Mouse (Mus musculus) forebrain, embryonic 11.5 days (tissue): ENCODE measurements around the gene Tma7. TPM values are rescaled to one million over a fixed set of nuclear protein-coding genes. Genes with fewer than 3 reads are reported as not detected.
A peak's percentile ranks its signal among the peaks of the same experiment; 100 is the strongest.

Source experiments
- ATAC-seq: fragments of 200-750 bp; cut with Nextera tagmentation; replicated peaks from 2 replicates; pipeline ENCODE4 v1.8.0; 2017; ENCODE audit warnings: moderate TSS enrichment; ENCODE audit not compliant: low FRiP score
- DNase-seq: peaks from one replicate; pipeline ENCODE4 v3.0.0-alpha.2; 2017; ENCODE audit warnings: low spot score
- H3K27ac ChIP-seq: fragments of 300-500 bp; sonication (generic); 2 replicates; pipeline ENCODE4 v1.5.1; 2014; ENCODE audit warnings: low read depth, low read length
- H3K27me3 ChIP-seq: fragments of 300-500 bp; sonication (generic); 2 replicates; pipeline ENCODE4 v1.6.1; 2014; ENCODE audit warnings: mild to moderate bottlenecking, low read length, mixed read lengths; ENCODE audit not compliant: control insufficient read depth, insufficient read depth
- H3K36me3 ChIP-seq: fragments of 300-500 bp; sonication (generic); 2 replicates; pipeline ENCODE4 v1.6.1; 2014; ENCODE audit warnings: mild to moderate bottlenecking, low read length, moderate library complexity, mixed read lengths; ENCODE audit not compliant: control insufficient read depth, insufficient read depth
- H3K4me1 ChIP-seq: fragments of 300-500 bp; sonication (generic); replicated peaks from 2 replicates; pipeline ENCODE4 v1.6.1; 2014; ENCODE audit warnings: low read length, mixed read lengths; ENCODE audit not compliant: control insufficient read depth, insufficient read depth
- H3K4me2 ChIP-seq: fragments of 300-500 bp; sonication (generic); 2 replicates; pipeline ENCODE4 v1.6.1; 2014; ENCODE audit warnings: low read depth, mild to moderate bottlenecking, low read length, moderate library complexity, mixed read lengths; ENCODE audit not compliant: severe bottlenecking
- H3K4me3 ChIP-seq: fragments of 300-500 bp; sonication (generic); 2 replicates; pipeline ENCODE4 v1.5.1; 2014; ENCODE audit warnings: low read depth, low read length
- H3K9ac ChIP-seq: fragments of 300-500 bp; sonication (generic); 2 replicates; pipeline ENCODE4 v1.6.1; 2014; ENCODE audit warnings: low read length
- H3K9me3 ChIP-seq: fragments of 300-500 bp; sonication (generic); 2 replicates; pipeline ENCODE4 v1.6.1; 2016; ENCODE audit warnings: low read length, mixed read lengths; ENCODE audit not compliant: control insufficient read depth
- WGBS: fragments of 180-500 bp; shearing (Covaris S2); extraction: QIAGEN DNeasy Blood & Tissue Kit; methylation state at CpG from one replicate; pipeline ENCODE4 v1.1.7; 2014; 5-methylcytosine and 5-hydroxymethylcytosine counted together
- polyA plus RNA-seq: library from polyadenylated mRNA; unstranded; fragments of >200 nt; fragmentation: Nextera tagmentation; extraction: Ambion mirVana; gene quantifications from 2 replicates; pipeline ENCODE4 v1.2.1, GENCODE M21; 2014

Gene Tma7
- polyA plus RNA-seq: 671 and 746 TPM in 2 replicates

DNA sequence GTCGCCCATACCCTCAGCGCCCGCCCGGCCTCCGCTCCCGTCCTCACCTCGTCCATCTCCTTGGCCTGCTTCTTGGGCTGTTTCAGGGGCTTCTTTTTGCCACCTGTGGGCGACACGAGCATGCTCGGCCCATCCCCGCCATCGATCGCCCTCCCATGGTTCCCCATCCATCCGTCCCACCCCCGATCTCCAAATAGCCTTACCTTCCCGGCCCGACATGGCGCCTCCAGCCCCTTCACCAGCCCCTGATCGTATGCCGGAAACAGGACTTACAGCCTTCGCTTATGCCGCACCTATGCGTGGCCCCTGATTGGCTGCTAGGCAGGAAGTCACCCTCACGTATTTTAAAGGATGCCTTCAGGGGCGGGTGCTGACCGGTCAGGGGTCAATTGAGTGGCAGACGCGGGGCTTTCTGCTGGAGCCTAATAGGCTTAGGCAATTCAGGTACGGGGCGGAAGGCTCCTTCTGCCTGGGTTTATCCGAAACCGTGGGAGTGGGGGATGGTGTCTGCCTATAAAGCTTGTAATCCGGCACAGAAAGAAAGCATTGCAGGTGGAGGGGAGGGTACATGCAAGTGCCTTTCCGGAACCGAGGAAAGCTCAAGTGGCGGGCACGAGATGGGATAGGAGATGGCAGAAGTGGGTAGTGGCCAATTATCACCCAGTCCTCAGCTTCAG lies at the start of gene Tma7, which contains the start of gene Ccdc51:
Tma7 (minus strand) TSS at position 464 of the 677 bp plus-strand sequence.
Ccdc51 (plus strand) TSS at position 370 of the 677 bp plus-strand sequence.
- peak; percentile 91 for DNase-seq
- Histone ChIP-seq H3K27me3 (no peaks in the 10 kb centered on the region), H3K4me1 (peaks cover 9% of the 10 kb centered on the region), H3K27ac (no peak within 1 kb of the TSS), H3K4me2 (peak within 1 kb of the TSS; percentile 61), H3K9me3 (no peaks in the 10 kb centered on the region), H3K9ac (peak within 1 kb of the TSS; percentile 74), H3K36me3 (no peaks in the 10 kb centered on the region; the same call in 1 of the 2 replicates), H3K4me3 (peak within 1 kb of the TSS; percentile 66)
- ATAC-seq: peak; percentile 96
- under 1% methylated on average over 37 of the region's 37 CpGs for WGBS

DNA sequence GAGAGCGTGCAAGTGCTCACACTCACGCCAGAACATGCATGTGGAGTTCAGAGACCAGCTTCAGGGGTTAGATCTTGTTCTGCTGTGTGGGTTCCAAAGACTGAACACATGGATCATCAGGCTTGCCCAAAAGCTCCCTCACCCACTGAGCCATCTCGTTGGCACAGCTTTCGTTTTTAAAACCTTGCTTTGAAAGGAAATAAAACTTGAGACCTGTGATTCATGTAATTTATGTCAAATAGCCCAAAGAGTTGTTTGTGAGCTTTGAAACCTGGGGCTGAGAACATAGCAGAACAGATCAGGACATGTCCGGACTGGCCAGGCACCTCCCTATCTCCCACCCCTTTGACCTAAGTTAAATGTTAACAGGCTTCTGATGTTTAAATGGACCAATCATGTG lies 47.7 kb upstream of the Tma7 start:
- DNase-seq (no peak), ATAC-seq (no peak)
- H3K36me3 ChIP-seq: no peaks in the 10 kb centered on the region
- no peak overlapping the region for H3K27ac ChIP-seq
- H3K4me3 ChIP-seq: no peak overlapping the region
- H3K27me3 ChIP-seq: no peaks in the 10 kb centered on the region
- no peaks in the 10 kb centered on the region for H3K4me1 ChIP-seq
- H3K9me3 ChIP-seq: no peaks in the 10 kb centered on the region
- H3K4me2 ChIP-seq: no peak overlapping the region
- WGBS: 87% methylated on average over 5 of the region's 5 CpGs
- no peak overlapping the region for H3K9ac ChIP-seq

DNA sequence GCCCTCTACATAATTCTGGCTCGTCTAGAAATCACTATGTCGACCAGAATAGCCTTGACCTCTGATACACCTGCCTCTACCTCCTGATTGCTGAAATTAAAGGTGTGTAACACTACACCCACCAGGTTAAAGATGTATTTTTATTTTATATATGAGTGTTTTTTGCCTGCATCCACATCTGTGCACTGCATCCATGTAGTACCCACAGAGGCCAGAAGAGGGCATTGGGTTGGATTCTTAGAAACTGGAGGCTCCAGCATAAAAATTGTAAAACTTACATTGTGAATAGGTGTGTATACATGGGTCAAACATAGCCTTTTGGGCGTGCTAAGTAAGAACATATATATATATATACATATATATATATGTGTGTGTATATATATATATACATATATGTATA lies 45.8 kb upstream of the Tma7 start:
- no peak overlapping the region for H3K27ac ChIP-seq
- H3K4me1 ChIP-seq: no peaks in the 10 kb centered on the region
- no peaks in the 10 kb centered on the region for H3K36me3 ChIP-seq
- H3K4me2 ChIP-seq: no peak overlapping the region
- H3K27me3 ChIP-seq: no peaks in the 10 kb centered on the region
- no peak overlapping the region for H3K9ac ChIP-seq
- DNase-seq (peak; percentile 61), ATAC-seq (no peak)
- WGBS: 58% methylated on average over 3 of the region's 3 CpGs
- H3K4me3 ChIP-seq: no peak overlapping the region
- H3K9me3 ChIP-seq: no peaks in the 10 kb centered on the region

DNA sequence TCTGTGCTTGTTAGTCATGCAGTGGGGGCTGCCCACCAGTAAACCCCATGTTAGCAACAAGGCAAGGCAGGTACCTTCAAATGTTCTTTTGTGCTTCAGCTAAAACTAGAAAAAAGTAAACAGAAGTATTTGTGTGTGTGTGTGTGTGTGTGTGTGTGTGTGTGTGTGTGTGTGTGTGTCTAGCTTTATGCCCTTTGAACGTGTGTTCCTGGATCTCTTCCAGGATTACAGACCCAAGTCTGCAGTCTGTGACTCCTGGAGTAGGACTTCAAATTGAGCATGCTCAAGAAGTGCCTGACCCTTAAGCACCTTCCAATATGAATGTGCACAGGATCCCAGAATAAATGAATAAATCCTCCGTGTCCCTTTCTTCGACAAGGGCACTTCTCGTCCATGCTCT lies 44.7 kb upstream of the Tma7 start:
- no peaks in the 10 kb centered on the region for H3K4me1 ChIP-seq

DNA sequence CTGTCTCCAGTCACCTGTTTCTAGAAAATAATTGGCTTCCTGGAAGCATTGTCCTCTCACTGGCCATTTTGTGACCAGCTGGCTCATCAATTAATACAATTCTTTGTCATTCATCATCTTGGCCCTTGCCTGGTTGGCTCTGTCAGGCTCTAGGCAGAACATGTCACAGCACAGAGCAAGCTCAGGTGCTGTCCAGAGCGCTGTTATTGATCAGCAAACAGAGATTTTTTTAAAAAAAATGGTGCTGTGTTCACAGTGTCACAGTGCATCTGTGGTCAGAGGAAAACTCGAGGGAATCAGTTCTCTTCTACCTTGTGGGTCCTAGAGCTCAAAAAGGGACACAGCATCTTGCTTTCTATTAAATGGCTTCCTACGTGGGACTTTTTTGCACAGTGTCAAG lies 43.1 kb upstream of the Tma7 start:
- Histone ChIP-seq H3K27me3 (no peaks in the 10 kb centered on the region), H3K9ac (no peak overlapping the region), H3K4me3 (no peak overlapping the region), H3K4me1 (no peaks in the 10 kb centered on the region), H3K36me3 (no peaks in the 10 kb centered on the region), H3K9me3 (no peaks in the 10 kb centered on the region), H3K4me2 (no peak overlapping the region), H3K27ac (no peak overlapping the region)
- WGBS: 78% methylated on average over 3 of the region's 3 CpGs
- ATAC-seq (no peak), DNase-seq (no peak)

More for the DNA sequence above, 44.7 kb upstream of the Tma7 start:
- Histone ChIP-seq H3K9ac (no peak overlapping the region), H3K4me2 (no peak overlapping the region), H3K27me3 (no peaks in the 10 kb centered on the region), H3K27ac (no peak overlapping the region), H3K9me3 (no peaks in the 10 kb centered on the region), H3K4me3 (no peak overlapping the region), H3K36me3 (no peaks in the 10 kb centered on the region)
- ATAC-seq (no peak), DNase-seq (no peak)
- WGBS: 85% methylated on average over 4 of the region's 4 CpGs

DNA sequence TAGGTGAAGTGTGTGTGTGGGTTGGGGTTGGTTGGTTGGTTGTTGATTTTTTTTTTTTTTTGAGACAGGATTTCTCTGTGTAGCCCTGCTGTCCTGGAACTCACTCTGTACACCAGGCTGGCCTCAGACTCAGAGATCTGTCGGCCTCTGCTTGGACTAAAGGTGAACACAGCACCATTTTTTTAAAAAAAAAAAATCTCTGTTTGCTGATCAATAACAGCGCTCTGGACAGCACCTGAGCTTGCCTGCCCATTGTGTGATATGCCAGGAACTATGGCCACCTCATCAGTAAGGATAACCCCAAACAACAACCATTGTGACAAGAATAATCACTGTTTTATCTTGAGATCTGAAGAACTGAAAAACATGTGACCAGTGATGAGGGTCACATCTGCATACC lies 42.7 kb upstream of the Tma7 start:
- H3K4me3 ChIP-seq: no peak overlapping the region

DNA sequence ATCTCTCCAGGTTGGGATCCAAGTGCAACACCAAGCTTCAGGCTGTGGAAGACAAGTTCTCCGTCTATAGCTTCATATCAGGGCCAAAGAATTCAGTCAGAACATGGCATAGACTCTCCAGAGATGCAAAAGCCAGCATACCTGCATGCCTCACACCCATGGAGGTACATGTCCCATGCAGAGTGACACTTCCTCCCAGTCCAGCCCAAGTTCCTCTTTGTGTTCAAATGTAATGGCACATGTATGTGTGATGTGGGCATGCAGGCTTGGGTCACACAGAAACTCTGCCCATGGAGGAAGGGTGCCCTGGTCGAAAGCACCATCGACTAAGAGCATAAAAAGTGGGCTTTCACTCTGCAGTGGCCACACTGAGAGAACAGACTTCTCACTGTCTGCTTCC lies 41.8 kb upstream of the Tma7 start:
- Histone ChIP-seq H3K9ac (no peak overlapping the region), H3K27ac (no peak overlapping the region), H3K9me3 (no peaks in the 10 kb centered on the region), H3K4me2 (no peak overlapping the region), H3K27me3 (no peaks in the 10 kb centered on the region), H3K4me3 (no peak overlapping the region), H3K36me3 (no peaks in the 10 kb centered on the region; the same call in 1 of the 2 replicates), H3K4me1 (no peaks in the 10 kb centered on the region)
- no peak for DNase-seq
- ATAC-seq: no peak
- WGBS: 92% methylated on average over 3 of the region's 3 CpGs

More for the DNA sequence above, 42.7 kb upstream of the Tma7 start:
- DNase-seq: no peak
- Histone ChIP-seq H3K27me3 (no peaks in the 10 kb centered on the region), H3K27ac (no peak overlapping the region), H3K4me1 (no peaks in the 10 kb centered on the region), H3K4me2 (no peak overlapping the region), H3K9ac (no peak overlapping the region), H3K9me3 (no peaks in the 10 kb centered on the region), H3K36me3 (no peaks in the 10 kb centered on the region)
- ATAC-seq: no peak
- WGBS: 89% methylated on average over 2 of the region's 2 CpGs

DNA sequence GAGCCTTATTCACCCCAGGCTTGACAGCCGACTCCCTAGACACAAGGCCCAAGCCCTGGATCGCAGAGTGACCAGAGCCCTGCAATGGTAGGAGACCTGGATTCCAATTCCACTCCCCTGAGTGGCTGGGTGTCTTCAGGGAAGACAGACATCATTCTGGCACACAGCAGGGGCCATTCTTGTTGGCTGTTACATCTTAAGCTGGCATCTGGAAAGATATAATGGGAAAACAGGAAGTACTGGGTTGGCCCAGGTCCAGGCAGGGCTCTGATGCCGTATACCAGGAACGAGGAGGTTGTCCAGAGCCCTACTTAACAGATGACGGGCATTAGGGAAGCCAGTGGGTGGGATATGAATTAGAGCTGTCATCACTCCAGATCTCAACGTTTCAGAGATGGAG lies 40.9 kb upstream of the Tma7 start:
- Histone ChIP-seq H3K27me3 (no peaks in the 10 kb centered on the region), H3K36me3 (peaks cover 6% of the 10 kb centered on the region; the same call in 1 of the 2 replicates), H3K4me1 (no peaks in the 10 kb centered on the region), H3K27ac (no peak overlapping the region), H3K9ac (no peak overlapping the region), H3K4me2 (no peak overlapping the region), H3K9me3 (no peaks in the 10 kb centered on the region), H3K4me3 (no peak overlapping the region)
- no peak; the same call in 1 of the 2 replicates for ATAC-seq
- WGBS: 71% methylated on average over 6 of the region's 6 CpGs
- peak; percentile 50 for DNase-seq

DNA sequence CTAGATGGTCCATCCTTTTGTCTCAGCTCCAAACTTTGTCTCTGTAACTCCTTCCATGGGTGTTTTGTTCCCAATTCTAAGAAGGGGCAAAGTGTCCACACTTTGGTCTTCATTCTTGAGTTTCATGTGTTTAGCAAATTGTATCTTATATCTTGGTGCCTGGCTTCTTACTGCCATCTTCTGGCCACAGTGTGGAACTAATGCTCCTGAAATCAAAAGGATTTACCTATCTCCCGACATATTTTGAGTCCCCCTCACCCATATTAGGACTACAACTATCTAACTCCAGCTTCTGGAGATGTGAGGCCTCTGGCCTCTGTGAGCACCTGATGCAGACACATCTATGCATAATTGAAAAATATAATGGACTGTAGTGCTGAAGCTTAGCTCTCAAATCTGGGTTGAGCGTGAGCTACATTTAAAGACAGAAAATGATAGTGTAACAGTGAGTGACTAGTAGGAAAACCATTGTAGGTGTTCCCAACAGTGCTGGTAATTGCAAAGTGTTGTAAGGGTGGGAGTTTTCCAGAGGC lies 40.2 kb upstream of the Tma7 start:
- ATAC-seq (no peak; the same call in 1 of the 2 replicates), DNase-seq (peak; percentile 52)
- WGBS: 48% methylated on average over 2 of the region's 2 CpGs
- Histone ChIP-seq H3K27ac (no peak overlapping the region), H3K9ac (no peak overlapping the region), H3K4me1 (no peaks in the 10 kb centered on the region), H3K27me3 (no peaks in the 10 kb centered on the region), H3K36me3 (peaks cover 10% of the 10 kb centered on the region; the same call in 1 of the 2 replicates), H3K4me2 (no peak overlapping the region), H3K9me3 (no peaks in the 10 kb centered on the region), H3K4me3 (no peak overlapping the region)
